Mouse (Mus musculus) ES-E14 (cell line): ENCODE results near the gene Abl1. TPM values are rescaled to one million over a fixed set of nuclear protein-coding genes. Genes with fewer than 3 reads are reported as not detected.

Experiments used
- DNase-seq: peaks from one replicate; pipeline ENCODE4 v3.0.0-alpha.2; 2013; ENCODE audit warnings: low read depth, low spot score
- H3K27ac ChIP-seq: 2 replicates; pipeline ENCODE4 v1.5.1; 2012; ENCODE audit warnings: low read depth, mild to moderate bottlenecking, low read length, moderate library complexity, mixed read lengths; ENCODE audit not compliant: poor library complexity, insufficient read depth, severe bottlenecking
- H3K36me3 ChIP-seq: 2 replicates; pipeline ENCODE4 v1.6.1; 2012; ENCODE audit warnings: mild to moderate bottlenecking, low read length, moderate library complexity, mixed read lengths; ENCODE audit not compliant: control insufficient read depth, poor library complexity, insufficient read depth, severe bottlenecking
- H3K4me1 ChIP-seq, 2 experiments: fragments of 150-350 bp in 1 of 2; sonication (generic) in 1 of 2; 2 replicates each; pipeline ENCODE4 v1.6.1; 2012; ENCODE audit warnings: low read length in 2 of 2, mild to moderate bottlenecking in 1 of 2, mixed read lengths in 1 of 2; ENCODE audit not compliant: control insufficient read depth in 2 of 2, insufficient read depth in 2 of 2, poor library complexity in 1 of 2
- H3K4me3 ChIP-seq, 2 experiments: fragments of 150-350 bp in 1 of 2; sonication (generic) in 1 of 2; 2 replicates each; pipeline ENCODE4 v1.5.1; 2012; ENCODE audit warnings: low read length in 2 of 2, low read depth in 1 of 2, mild to moderate bottlenecking in 1 of 2, mixed read lengths in 1 of 2; ENCODE audit not compliant: insufficient read depth in 1 of 2, poor library complexity in 1 of 2, severe bottlenecking in 1 of 2
- H3K9ac ChIP-seq: 2 replicates; pipeline ENCODE4 v1.6.1; 2012; ENCODE audit warnings: low read depth, mild to moderate bottlenecking, low read length, mixed read lengths; ENCODE audit not compliant: poor library complexity, insufficient read depth, severe bottlenecking
- H3K9me3 ChIP-seq: fragments of 150-350 bp; sonication (generic); 2 replicates; pipeline ENCODE4 v1.6.1; 2012; ENCODE audit warnings: low read depth, mild to moderate bottlenecking, low read length; ENCODE audit not compliant: control insufficient read depth, insufficient read depth
- CHD2 ChIP-seq: IDR thresholded peaks from 2 replicates; pipeline ENCODE4 v1.6.1; 2014; ENCODE audit warnings: mild to moderate bottlenecking, low read depth, low read length, inconsistent platforms
- HCFC1 ChIP-seq: IDR thresholded peaks from 2 replicates; pipeline ENCODE4 v1.6.1; 2012; ENCODE audit warnings: low read length, inconsistent platforms, borderline replicate concordance; ENCODE audit not compliant: insufficient read depth
- MAFK ChIP-seq: IDR thresholded peaks from 2 replicates; pipeline ENCODE4 v1.6.1; 2014; ENCODE audit warnings: mild to moderate bottlenecking, low read depth, low read length, inconsistent platforms; ENCODE audit not compliant: insufficient read depth
- ZC3H11A ChIP-seq: IDR thresholded peaks from 2 replicates; pipeline ENCODE4 v1.6.1; 2012; ENCODE audit warnings: low read depth, mild to moderate bottlenecking, inconsistent platforms, low read length, borderline replicate concordance
- ZNF384 ChIP-seq: IDR thresholded peaks from 2 replicates; pipeline ENCODE4 v1.6.1; 2012; ENCODE audit warnings: low read depth, low read length, inconsistent platforms
- in situ Hi-C, 2 experiments: fragments of 600-800 bp; cut with MboI; formaldehyde crosslinking; loops; one replicate each; pipeline ENCODE4 v1.15.1; 2025; ENCODE audit warnings: low sequenced_read_pairs in 2 of 2, inconsistent platforms in 1 of 2; ENCODE audit not compliant: unreplicated experiment in 2 of 2
- total RNA-seq: library from RNA; depleted of rRNA; stranded (reverse); fragments of 300-350 nt; gene quantifications from 2 replicates; pipeline ENCODE4 v1.2.3, GENCODE M21; 2012

Gene Abl1
- total RNA-seq, 1 experiment, result 41.9 TPM

DNA sequence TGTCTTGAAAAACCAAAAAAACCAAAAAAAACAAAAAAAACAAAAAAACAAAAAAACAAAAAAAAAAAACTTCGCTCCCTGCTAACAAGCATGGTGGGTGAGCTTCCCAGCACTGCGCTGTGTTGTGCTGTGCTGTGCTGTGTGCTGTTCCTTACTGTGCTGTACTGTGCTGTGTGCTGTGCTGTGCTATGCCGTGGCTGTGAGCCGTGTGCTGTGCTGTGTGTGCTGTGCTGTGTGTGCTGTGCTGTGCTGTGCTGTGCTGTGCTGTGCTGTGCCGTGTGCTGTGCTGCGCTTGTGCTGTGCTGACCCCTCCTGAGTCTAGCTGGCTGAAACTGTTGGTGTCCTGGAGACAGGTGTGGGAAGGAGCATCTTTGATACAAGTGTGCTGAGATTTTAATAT is 78.9 kb downstream of the Abl1 start:
- in situ Hi-C loops, result no loop called here
- Histone ChIP-seq H3K27ac (no peak overlapping the region), H3K9me3 (no peaks in the 10 kb centered on the region), H3K36me3 (no peaks in the 10 kb centered on the region), H3K4me3 (no peak overlapping the region), H3K9ac (no peak overlapping the region), H3K4me1 (peaks cover 9 to 23% of the 10 kb centered on the region in 2 experiments)
- DNase-seq, result no peak
- TF ChIP-seq HCFC1 (no peak), ZC3H11A (no peak)

DNA sequence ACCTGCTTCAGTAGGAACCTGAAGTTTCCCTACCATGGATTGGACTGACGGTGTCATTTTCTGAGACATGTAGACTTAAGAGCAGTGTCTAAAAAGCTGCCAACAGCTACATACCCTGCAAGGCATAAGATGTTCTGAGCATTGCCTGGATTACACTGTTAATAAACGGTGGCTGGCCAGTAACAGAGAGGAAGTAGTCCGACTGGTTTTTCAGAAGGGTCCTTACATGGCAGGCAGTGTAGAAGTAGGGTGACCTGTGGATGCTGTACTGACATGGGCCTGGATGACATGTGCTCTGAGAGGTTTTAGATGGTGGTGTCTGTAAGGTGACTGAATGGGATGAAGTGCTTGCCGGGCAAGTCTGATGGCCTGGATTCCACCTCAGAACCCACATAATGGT is 79.6 kb downstream of the Abl1 start:
- Histone ChIP-seq H3K4me1 (peaks cover 5 to 19% of the 10 kb centered on the region in 2 experiments), H3K9ac (no peak overlapping the region), H3K36me3 (no peaks in the 10 kb centered on the region), H3K27ac (no peak overlapping the region), H3K4me3 (no peak overlapping the region), H3K9me3 (no peaks in the 10 kb centered on the region)
- no peak for DNase-seq
- TF ChIP-seq MAFK (no peak), CHD2 (no peak), HCFC1 (no peak), ZNF384 (no peak), ZC3H11A (no peak)
- in situ Hi-C loops, result no loop called here

DNA sequence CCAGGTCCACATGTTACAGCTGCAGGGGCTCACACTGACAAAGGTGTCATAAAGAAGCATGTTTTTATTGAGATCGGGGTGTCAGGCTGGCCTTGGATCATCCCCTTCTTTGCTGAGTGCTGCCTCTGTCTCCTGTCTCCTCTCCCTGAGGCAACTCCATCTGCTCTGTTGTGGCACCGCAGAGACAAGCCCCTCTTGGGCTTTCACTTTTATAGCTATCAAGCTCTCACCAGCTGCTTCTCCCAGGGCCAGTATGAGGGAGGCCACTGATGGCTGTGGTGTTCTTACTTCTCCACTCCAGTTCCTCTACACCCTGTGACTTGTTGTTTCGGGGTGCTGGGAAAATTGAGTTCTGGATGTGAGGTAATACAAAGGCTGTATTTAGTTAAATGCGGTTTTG is 80.9 kb downstream of the Abl1 start:
- Histone ChIP-seq H3K4me1 (peaks cover 5 to 14% of the 10 kb centered on the region in 2 experiments; a peak in 3 of 4 replicates), H3K27ac (no peak overlapping the region), H3K36me3 (no peaks in the 10 kb centered on the region), H3K4me3 (no peak overlapping the region), H3K9ac (no peak overlapping the region), H3K9me3 (no peaks in the 10 kb centered on the region)
- TF ChIP-seq ZC3H11A (no peak), HCFC1 (no peak), ZNF384 (no peak), MAFK (no peak), CHD2 (no peak)
- in situ Hi-C loops, result no loop called here
- DNase-seq, result no peak

DNA sequence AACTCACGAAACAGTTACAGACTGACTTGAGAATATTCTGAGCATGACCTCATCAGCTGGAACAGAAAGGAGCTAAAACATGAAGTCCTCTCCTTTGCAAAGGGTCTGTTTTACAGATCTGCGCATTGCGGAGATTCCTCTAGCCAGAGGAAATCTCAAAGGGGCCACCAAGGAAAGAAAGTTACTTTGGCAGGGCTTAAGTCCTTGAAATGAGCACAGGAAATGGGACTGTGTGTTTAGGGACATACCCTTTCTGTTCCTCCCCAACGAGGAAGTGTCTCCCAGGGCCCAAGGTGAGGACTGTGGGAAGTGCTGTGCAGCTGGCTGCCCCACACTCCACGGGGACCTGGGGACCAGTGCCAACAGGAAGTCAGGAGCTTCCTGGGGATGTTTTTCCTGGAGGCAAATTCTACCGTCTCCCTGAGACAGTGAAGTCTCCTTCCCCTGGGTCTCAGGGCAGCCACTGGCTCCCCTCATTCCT is 81.5 kb downstream of the Abl1 start:
- in situ Hi-C loops, result no loop called here
- H3K4me3 ChIP-seq, result no peak overlapping the region
- H3K9me3 ChIP-seq, result no peaks in the 10 kb centered on the region
- no peak for DNase-seq
- H3K4me1 ChIP-seq, result peaks cover 5 to 14% of the 10 kb centered on the region in 2 experiments; a peak in 3 of 4 replicates
- no peak overlapping the region for H3K9ac ChIP-seq
- no peak overlapping the region for H3K27ac ChIP-seq
- H3K36me3 ChIP-seq, result no peaks in the 10 kb centered on the region
- TF ChIP-seq CHD2 (no peak), MAFK (no peak), HCFC1 (no peak), ZC3H11A (no peak), ZNF384 (no peak)

DNA sequence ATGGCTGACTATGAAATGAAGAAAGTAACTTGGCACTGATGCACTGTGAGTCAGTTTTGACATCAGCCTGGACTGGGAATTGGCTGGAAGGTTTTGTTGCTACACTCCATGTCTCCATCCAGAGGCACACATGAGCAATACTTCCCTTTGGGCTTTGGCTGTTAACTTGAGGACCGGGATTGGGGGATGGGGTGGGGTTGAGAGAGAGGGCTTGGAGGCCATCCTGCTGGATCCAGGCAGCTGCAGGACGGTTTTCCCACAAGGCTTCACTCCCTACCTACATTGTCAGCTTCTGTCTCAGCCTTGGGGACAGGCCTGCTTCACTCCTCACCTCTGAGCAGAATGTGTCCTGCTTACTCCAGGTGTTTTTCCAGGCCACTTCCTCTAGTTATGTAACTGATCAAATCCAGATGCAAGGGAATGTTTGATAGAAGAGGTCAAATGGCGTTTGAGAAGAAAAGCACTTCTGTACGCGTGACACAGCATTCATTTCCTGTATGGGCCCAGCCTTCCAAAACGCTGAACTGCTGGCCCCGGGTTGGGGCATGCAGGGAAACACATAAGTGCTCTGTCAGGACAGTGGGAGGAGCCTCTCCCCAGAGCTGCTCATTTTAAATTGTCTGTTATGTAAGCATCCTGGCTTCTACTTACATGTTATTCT is 82.7 kb downstream of the Abl1 start:
- no peak for TF ChIP-seq ZC3H11A
- no peak for TF ChIP-seq CHD2
- no peak for TF ChIP-seq MAFK
- no peak for TF ChIP-seq ZNF384
- TF ChIP-seq HCFC1, result no peak
- in situ Hi-C loops, result no loop called here
- Histone ChIP-seq H3K27ac (no peak overlapping the region), H3K4me1 (peaks cover 5 to 12% of the 10 kb centered on the region in 2 experiments; a peak in 3 of 4 replicates), H3K4me3 (no peak overlapping the region), H3K9me3 (no peaks in the 10 kb centered on the region), H3K9ac (no peak overlapping the region), H3K36me3 (no peaks in the 10 kb centered on the region; the same call in 1 of the 2 replicates)
- DNase-seq, result no peak
